Mouse (Mus musculus): ENCODE results near the gene Dcaf8. TPM values are rescaled to one million over a fixed set of nuclear protein-coding genes. Genes with fewer than 3 reads are reported as not detected.
"Not testable (repeated sequence)": the region's sequence is repeated elsewhere in the genome, so short reads cannot be mapped to it uniquely, and the experiment has no call there.

Dcaf8 gene
- total RNA-seq, 2 experiments from 2014 or later = 114 to 153 TPM

- no peak for DNase-seq
Observed at GRCm38 (mm10) chr1:172219451-172220406, 71.8 kb downstream of the Dcaf8 start, which contains the start of gene Casq1. Gene Casq1 (minus strand): TSS chr1:172219868.

- DNase-seq = peak; percentile 61
Observed at GRCm38 (mm10) chr1:172220414-172220813, 72.5 kb downstream of the Dcaf8 start.

- DNase-seq = no peak
Observed at GRCm38 (mm10) chr1:172221297-172222063, 73.6 kb downstream of the Dcaf8 start.

DNA sequence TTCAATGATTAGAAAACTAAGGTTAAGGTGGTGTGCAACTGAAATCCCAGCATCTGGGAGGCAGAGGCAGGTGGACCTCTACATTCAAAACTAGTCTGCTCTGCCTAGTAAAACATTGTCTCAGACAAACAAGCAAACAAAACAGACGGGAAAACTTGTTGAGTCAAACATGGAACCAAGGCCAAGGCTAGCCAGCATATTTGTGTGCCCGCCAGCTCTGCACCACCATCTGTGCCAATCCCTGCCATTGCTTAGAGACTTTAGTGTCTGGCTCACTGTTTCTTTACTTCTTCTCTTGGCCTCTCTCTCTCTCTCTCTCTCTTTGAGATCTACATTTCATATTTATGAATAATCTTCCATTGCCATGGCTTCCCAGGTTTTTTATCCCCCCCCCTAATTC, 80.3 kb downstream of the Dcaf8 start:
- DNase-seq = no peak

- no peak for DNase-seq
Observed at GRCm38 (mm10) chr1:172229215-172229614, 81.3 kb downstream of the Dcaf8 start.

GRCm38 (mm10) chr1:172240945-172241708, 93.2 kb downstream of the Dcaf8 start:
- no peak for DNase-seq

DNA sequence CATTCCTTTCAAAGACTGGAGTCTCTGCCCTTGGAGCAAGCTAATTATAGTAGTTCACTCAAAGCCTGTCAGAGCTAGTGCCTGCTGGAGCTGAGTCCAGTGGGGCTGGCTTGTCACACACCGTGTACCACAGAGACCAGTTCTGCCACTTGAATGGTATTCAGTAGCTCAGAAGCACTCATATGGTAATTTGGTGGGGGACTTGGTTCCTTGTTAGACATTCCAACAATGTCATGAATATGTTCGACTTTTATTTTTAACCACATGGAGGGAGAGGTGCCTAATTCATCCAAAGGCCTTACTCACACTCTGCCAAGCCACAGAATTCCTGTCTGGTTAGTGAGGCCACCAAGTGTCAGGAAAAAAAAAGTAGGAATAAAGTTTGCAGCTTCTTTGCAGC, 94.5 kb downstream of the Dcaf8 start:
- no peak for DNase-seq

- peak; percentile 42 for DNase-seq
Observed at GRCm38 (mm10) chr1:172243547-172244205, 95.8 kb downstream of the Dcaf8 start.

DNA sequence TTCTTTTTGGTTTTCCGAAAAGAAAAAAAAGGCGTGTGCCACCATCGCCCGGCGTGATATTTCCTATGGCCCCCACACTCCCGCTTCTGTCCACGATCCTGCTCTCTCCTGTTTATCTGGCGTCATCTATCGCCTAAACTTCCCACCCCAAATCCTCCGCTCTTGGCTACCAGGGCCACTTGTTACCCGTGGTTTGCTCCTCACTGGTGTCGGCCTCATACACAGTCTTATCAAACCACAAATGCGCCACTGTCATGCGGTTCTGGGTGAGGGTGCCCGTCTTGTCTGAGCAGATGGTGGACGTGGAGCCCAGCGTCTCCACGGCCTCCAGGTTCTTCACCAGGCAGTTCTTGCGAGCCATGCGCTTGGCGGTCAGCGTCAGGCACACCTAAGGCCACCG, 96.8 kb downstream of the Dcaf8 start:
- not testable (repeated sequence) for DNase-seq

Other genes with a start within 250 kb of the Dcaf8 start
- 1 to 10 TPM; 1.8 to 2.6 TPM for gene Slamf6, start 230.6 kb upstream of the Dcaf8 start, total RNA-seq (2021)
- 10 to 100 TPM in 1 of 2 experiments, 1 to 10 TPM in 1; 6.3 to 10.6 TPM for gene Vangl2, start 119.6 kb upstream of the Dcaf8 start, total RNA-seq (2021)
- under 1 TPM in 1 of 2 experiments, not detected in 1; 0.09 TPM for gene Nhlh1, start 90.5 kb upstream of the Dcaf8 start, total RNA-seq (2021)
- 100 to 1,000 TPM; 150 to 151 TPM for gene Copa, start 65.6 kb upstream of the Dcaf8 start, total RNA-seq (2021)
- gene Ncstn, start 65.3 kb upstream of the Dcaf8 start, total RNA-seq (2021) = 10 to 100 TPM; 81.0 to 93.0 TPM
- 100 to 1,000 TPM; 154 to 172 TPM for gene Pex19, start 21.3 kb upstream of the Dcaf8 start, total RNA-seq (2021)
- 10 to 100 TPM; 65.7 to 80.4 TPM for gene Pea15a, start 58.7 kb downstream of the Dcaf8 start, total RNA-seq (2021)
- gene Casq1, start 71.8 kb downstream of the Dcaf8 start, total RNA-seq (2021) = 100 to 1,000 TPM in 1 of 2 experiments, 10 to 100 TPM in 1; 63.5 to 189 TPM
- under 1 TPM; 0.24 to 0.30 TPM for gene Atp1a4, start 110.3 kb downstream of the Dcaf8 start, total RNA-seq (2021)
- gene Igsf8, start 113.6 kb downstream of the Dcaf8 start, total RNA-seq (2021) = 10 to 100 TPM; 26.5 to 32.3 TPM
- gene Atp1a2, start 150.0 kb downstream of the Dcaf8 start, total RNA-seq (2021) = 100 to 1,000 TPM; 303 to 400 TPM
- under 1 TPM in 1 of 2 experiments, not detected in 1; 0.12 TPM for gene Kcnj9, start 181.2 kb downstream of the Dcaf8 start, total RNA-seq (2021)
- gene Kcnj10, start 193.1 kb downstream of the Dcaf8 start, total RNA-seq (2021) = 1 to 10 TPM in 1 of 2 experiments, under 1 TPM in 1; 0.90 to 1.3 TPM
- 10 to 100 TPM; 13.6 to 13.8 TPM for gene Pigm, start 228.5 kb downstream of the Dcaf8 start, total RNA-seq (2021)

Measured in adrenal gland, postnatal 10 days (tissue).